28 mouse cellular contexts compared by ENCODE assay signal in the genomic region with DNA sequence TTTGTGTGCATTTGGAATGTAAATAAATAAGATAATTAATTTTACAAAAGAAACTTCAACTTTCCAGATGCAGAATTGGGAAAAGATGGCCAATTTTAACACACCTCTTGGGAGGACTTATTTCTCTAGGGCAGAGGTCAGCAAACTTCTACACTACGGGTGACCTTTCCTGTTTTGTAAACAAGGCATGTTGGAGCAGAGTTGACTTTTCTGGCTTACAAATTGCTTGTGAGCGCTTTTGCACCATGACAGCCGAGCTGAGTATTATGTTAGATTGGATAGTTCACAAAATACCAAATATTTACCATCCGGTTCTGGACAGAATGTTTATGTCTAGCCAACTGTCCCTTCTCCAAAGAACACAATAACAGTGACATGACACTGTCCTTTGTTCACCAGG. TPM values are rescaled to one million over a fixed set of nuclear protein-coding genes. Genes with fewer than 3 reads are reported as not detected.
"Had no signal": no experiment of that assay in that cellular context is flagged by ENCODE, and none has a peak within 500 bp of the region (broad histone marks: within the 10 kb centered on the region; RNA-seq: fewer than 3 reads in every experiment).

No protein-coding gene starts in this region.

- H3K4me3 ChIP-seq: intestine, embryonic 15.5 days; limb, embryonic 12.5 days; limb, embryonic 15.5 days; lung, embryonic 15.5 days; megakaryocyte, embryonic 14.5 days; midbrain, embryonic 10.5 days; midbrain, embryonic 13.5 days; myocyte; neural tube, embryonic 13.5 days; stomach, embryonic 15.5 days had no signal

- H3K36me3 ChIP-seq: intestine, embryonic 15.5 days; limb, embryonic 12.5 days; limb, embryonic 15.5 days; lung, embryonic 15.5 days; midbrain, embryonic 10.5 days; midbrain, embryonic 13.5 days; neural tube, embryonic 13.5 days; stomach, embryonic 15.5 days had no signal

- H3K4me1 ChIP-seq: intestine, embryonic 15.5 days; limb, embryonic 12.5 days; limb, embryonic 15.5 days; lung, embryonic 15.5 days; midbrain, embryonic 10.5 days; midbrain, embryonic 13.5 days; neural tube, embryonic 13.5 days; stomach, embryonic 15.5 days had no signal

- H3K27me3 ChIP-seq: intestine, embryonic 15.5 days; limb, embryonic 12.5 days; limb, embryonic 15.5 days; lung, embryonic 15.5 days; midbrain, embryonic 13.5 days; neural tube, embryonic 13.5 days; stomach, embryonic 15.5 days had no signal

- H3K9ac ChIP-seq: intestine, embryonic 15.5 days; limb, embryonic 12.5 days; limb, embryonic 15.5 days; lung, embryonic 15.5 days; midbrain, embryonic 13.5 days; neural tube, embryonic 13.5 days; stomach, embryonic 15.5 days had no signal

- H3K27ac ChIP-seq: intestine, embryonic 15.5 days; limb, embryonic 12.5 days; limb, embryonic 15.5 days; lung, embryonic 15.5 days; midbrain, embryonic 10.5 days; midbrain, embryonic 13.5 days; neural tube, embryonic 13.5 days; stomach, embryonic 15.5 days had no signal

- H3K9me3 ChIP-seq: intestine, embryonic 15.5 days; limb, embryonic 12.5 days; limb, embryonic 15.5 days; lung, embryonic 15.5 days; megakaryocyte, embryonic 14.5 days; midbrain, embryonic 10.5 days; midbrain, embryonic 13.5 days; neural tube, embryonic 13.5 days; stomach, embryonic 15.5 days had no signal

- DNase-seq: kidney, adult 18-20 months; kidney, postnatal 14 days; kidney, postnatal 4 days; left cerebral cortex, postnatal 4 days; retina, postnatal 1 day; right cerebral cortex, postnatal 25 days; spleen, adult 18-20 months; thymus, adult 2 months; thymus, postnatal 14 days; thymus, postnatal 4 days had no signal

- H3K4me2 ChIP-seq: intestine, embryonic 15.5 days; limb, embryonic 12.5 days; limb, embryonic 15.5 days; lung, embryonic 15.5 days; midbrain, embryonic 13.5 days; neural tube, embryonic 13.5 days; stomach, embryonic 15.5 days had no signal

- ATAC-seq: intestine, embryonic 15.5 days; midbrain, embryonic 13.5 days; midbrain, embryonic 16.5 days had no signal

RNA-seq across cellular contexts. Expression of a gene that starts 8.0 kb away (rescaled TPM):
- total RNA-seq: layer of hippocampus, adult 18-20 months; layer of hippocampus, postnatal 14 days; left cerebral cortex, adult 8-10 months; left cerebral cortex, postnatal 14 days; left cerebral cortex, postnatal 4 days had no signal
- polyA plus RNA-seq: midbrain, embryonic 10.5 days; midbrain, embryonic 16.5 days had no signal

RNA-seq across cellular contexts. Expression of a gene that starts 22.8 kb away (rescaled TPM):
- polyA plus RNA-seq: myocyte had no signal

RNA-seq across cellular contexts. Expression of a gene that starts 53.6 kb away (rescaled TPM):
- total RNA-seq: layer of hippocampus, adult 18-20 months; layer of hippocampus, postnatal 14 days; left cerebral cortex, adult 8-10 months; left cerebral cortex, postnatal 14 days; left cerebral cortex, postnatal 4 days; monocyte, adult 5-6 weeks; neutrophil, adult 5-6 weeks had no signal
- polyA plus RNA-seq: intestine, embryonic 15.5 days; kidney, embryonic 14.5 days; limb, embryonic 12.5 days; lung, embryonic 15.5 days; midbrain, embryonic 10.5 days; midbrain, embryonic 13.5 days; midbrain, embryonic 16.5 days; myocyte; neural tube, embryonic 13.5 days; stomach, embryonic 15.5 days had no signal
